Mouse (Mus musculus) embryo, embryonic 10 days (tissue): ENCODE results near the gene Gm28042.

ENCODE experiments used
- DNase-seq: peaks from one replicate; pipeline ENCODE4 v3.0.0-alpha.2; 2015; ENCODE audit warnings: low spot score

Gene Gm28042

GRCm38 (mm10) chr2:120026984-120027949 is at the start of gene Gm28042, which contains the start of gene Jmjd7:
TSS of gene Gm28042 (plus strand) at chr2:120027493.
TSS of gene Jmjd7 (plus strand) at chr2:120027483.
- peak; percentile 91 for DNase-seq

- DNase-seq = no peak
Observed at GRCm38 (mm10) chr2:119980343-119980986, 46.8 kb upstream of the Gm28042 start.

GRCm38 (mm10) chr2:119981631-119982030 is 45.7 kb upstream of the Gm28042 start:
- no peak for DNase-seq

DNA sequence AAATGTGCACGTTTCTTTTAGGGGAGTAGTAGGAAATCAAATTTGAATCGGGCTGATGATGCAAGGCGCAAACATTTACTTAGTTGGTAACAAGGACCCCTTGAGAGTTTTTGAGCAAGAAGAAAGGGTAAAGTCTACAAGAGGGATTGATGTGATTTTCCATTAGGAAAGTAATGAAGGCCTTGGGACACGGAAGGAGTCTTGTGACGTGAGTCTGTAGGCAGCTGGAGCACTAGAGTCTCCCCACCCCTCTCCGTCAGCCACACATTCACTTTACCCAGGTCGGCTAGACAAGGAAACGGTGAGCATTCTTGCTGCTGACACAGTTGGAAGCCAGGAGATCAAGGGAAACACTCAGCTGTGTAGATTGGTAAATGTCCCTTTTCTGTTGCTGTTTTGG is 41.4 kb upstream of the Gm28042 start:
- no peak for DNase-seq

- DNase-seq = no peak
Observed at GRCm38 (mm10) chr2:119986369-119986768, 40.9 kb upstream of the Gm28042 start.

GRCm38 (mm10) chr2:119987441-119987840 is 39.9 kb upstream of the Gm28042 start:
- DNase-seq = no peak

DNA sequence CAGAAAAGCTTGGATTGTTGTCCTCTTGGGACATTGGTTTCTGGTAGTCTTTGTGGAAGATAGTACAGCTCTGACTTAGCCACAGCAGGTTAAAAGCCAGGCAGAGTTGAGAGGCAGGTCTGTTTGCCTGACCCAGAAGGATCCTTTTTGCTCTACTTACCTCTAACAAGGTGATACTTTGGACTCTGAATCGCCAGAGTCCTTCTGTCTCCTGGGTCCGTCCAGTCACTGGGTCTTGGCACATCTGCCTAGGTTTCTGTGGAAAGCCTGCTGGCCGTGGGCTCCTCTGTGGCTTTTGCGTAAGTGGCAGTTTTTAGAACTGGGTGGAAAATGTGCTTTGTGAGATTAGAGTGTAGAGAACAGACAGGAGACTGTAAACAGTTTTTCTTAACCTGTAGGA is 38.3 kb upstream of the Gm28042 start:
- DNase-seq = no peak

GRCm38 (mm10) chr2:119990881-119991280 is 36.4 kb upstream of the Gm28042 start:
- DNase-seq = no peak

DNA sequence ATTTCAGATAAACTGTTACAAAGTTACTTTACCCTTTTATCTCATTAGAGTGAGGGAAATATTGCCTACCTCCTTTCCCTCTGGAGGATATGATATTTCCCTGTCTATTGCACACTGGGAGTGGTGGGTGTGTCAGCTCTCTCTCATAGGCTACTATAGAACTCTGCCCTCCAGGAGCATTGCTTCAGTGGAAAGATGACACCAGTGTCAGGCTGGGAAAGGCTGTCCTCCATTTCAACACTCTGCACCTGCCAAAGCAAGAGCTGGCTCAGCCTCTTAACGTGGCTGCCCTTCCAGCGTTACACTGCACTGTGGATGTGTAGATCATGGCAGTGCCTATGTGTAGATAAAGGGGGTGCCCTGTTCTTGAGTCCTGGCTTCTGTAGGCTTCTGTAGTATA is 34.9 kb upstream of the Gm28042 start:
- no peak for DNase-seq

GRCm38 (mm10) chr2:119993515-119993914 is 33.8 kb upstream of the Gm28042 start:
- no peak for DNase-seq

GRCm38 (mm10) chr2:119994839-119995238 is 32.5 kb upstream of the Gm28042 start:
- DNase-seq = no peak

DNA sequence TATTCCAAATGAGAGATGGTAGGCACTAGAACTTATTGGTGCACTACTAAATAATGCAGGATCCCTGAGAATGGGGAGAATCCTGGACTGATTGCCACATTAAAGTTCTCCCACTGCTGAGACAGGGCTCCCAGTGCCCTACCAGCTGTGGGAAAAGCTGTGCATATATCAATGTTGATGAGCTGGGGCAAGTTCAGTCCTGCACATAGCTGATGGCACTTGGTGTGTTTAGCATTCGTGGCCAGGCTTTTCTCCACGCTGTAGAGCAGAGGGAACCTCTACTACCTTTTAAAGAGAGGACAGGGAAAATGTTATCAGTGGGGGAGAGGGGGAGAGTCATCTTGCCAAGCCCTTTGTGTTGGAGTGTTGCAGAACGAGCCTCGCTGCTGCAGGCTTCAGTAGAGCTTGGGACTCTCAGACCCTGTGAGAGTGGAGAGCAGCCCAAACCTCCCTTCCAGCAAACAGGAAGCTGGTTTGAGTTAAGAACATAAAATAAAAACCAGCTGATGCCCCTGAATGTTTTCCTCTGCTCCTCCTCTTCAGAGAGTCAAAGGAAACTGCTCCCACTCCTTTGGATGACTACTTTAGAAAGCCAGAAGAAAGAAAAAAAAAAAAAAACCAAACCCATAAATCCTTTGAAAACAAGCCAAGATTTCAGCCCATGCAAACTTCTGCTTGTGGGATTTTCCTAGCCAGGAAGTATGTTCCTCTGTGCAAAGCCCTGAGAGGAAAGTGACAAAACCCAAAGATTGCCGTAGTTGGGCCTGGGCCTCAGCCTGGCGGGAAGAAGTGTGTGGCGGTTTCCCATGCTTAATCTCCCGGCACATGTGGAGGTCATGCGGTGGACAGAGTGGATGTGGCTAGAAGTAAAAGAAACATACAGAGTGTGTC is 31.7 kb upstream of the Gm28042 start:
- DNase-seq = no peak

- DNase-seq = no peak
Observed at GRCm38 (mm10) chr2:119997354-119997753, 29.9 kb upstream of the Gm28042 start.

DNA sequence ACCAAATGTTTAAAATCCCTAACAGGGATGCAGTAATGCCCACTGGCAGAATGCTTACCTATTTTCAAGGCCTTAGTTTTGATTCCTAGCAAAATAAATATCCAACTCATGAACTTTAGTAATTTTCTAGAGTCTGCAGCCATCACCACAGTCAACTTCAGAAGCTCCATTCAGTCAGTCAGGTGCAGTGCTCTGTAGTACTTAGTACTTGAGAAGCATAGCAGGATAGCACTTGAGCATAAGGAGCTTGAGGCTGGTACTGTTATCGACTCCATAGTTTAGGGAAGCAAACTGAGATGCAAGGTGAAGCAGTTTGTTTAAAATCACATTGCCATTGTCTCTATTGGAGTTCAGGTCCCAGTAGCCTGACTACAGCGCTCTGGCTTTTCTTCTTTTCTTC is 27.6 kb upstream of the Gm28042 start:
- DNase-seq = no peak

- no peak for DNase-seq
Observed at GRCm38 (mm10) chr2:120000882-120001584, 26.3 kb upstream of the Gm28042 start.

DNA sequence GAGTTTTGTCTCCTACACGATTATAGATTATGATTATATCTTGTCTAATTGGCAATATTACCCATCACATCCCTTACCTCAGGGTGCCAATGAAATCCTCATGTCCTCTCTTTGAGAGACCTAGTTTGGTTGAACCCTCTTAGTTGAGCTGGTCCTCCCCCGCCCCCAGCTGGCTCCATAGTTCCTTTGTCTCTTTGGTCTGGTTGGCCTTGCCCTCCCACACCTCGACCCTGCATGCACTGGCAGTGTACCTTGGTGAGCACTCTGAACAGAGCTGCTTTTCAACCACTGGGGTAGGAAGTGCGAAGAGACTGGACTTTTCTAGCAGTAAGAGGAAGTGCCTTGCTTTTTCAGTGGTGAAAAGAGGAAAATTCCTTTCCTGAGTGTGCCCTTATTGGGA is 25.3 kb upstream of the Gm28042 start:
- DNase-seq = no peak

DNA sequence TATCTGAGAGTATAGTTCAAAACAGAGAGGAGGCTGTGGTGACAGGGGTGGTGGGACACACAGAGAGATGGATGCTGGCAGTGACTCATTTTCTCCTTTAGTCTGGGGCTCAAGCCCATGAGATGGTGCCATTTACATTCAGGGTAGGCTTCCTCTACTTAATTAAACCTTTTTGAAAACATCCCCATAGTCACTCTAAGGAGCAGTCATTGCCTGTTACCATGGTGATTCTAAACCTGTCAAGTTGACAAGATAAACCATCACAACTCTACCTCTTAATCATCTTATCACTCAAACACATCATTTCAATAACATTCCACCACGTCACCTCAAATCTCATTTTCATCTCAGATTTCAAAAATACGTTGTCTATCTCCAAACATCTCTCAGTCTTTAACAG is 23.3 kb upstream of the Gm28042 start:
- no peak for DNase-seq

- no peak for DNase-seq
Observed at GRCm38 (mm10) chr2:120006696-120007095, 20.6 kb upstream of the Gm28042 start.

DNA sequence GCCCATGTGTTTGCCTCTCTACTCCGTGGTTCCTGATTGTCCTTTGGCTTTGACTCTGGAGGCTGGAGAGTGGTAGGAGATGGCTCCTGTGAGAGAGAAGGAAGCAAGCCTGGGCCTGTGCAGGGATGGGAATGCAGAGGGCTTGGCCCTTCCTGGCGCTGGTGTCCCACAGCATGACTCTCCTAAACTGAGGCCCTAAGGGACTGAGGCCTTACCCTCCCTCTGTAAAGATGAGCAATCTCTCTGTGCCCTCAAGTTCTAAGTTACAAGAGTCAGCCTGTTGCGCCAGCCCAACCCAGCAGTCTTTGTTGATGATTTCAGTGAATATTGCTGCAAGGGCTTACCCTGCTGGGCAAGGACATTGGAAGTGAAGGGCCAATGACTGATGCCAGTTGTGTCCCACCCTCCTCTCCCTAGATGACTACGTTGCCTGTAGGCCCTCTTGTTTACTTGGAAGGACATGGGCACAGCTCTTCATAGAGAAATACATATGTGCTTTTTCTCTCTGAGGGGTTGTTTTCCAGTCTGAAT is 19.5 kb upstream of the Gm28042 start:
- DNase-seq = no peak

DNA sequence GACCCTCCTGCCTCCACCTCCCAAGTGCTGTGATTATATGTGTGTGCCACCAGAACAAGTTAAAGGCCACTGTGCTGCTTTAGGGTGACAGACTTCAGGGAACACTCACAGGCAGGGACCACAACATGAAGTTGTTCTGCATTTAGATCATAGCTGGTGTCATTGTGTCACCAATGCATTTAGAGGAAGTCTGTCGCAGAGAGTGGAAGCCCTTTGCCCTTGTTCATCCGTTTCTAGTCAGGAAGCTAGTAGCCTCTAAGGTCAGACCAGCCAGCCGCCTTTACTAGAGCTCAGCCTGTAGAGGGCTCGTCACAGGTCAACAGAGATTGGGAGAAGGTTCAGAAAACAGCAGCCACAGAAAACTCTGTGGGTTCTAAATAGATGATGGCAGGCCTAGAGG is 18.6 kb upstream of the Gm28042 start:
- peak; percentile 32 for DNase-seq

DNA sequence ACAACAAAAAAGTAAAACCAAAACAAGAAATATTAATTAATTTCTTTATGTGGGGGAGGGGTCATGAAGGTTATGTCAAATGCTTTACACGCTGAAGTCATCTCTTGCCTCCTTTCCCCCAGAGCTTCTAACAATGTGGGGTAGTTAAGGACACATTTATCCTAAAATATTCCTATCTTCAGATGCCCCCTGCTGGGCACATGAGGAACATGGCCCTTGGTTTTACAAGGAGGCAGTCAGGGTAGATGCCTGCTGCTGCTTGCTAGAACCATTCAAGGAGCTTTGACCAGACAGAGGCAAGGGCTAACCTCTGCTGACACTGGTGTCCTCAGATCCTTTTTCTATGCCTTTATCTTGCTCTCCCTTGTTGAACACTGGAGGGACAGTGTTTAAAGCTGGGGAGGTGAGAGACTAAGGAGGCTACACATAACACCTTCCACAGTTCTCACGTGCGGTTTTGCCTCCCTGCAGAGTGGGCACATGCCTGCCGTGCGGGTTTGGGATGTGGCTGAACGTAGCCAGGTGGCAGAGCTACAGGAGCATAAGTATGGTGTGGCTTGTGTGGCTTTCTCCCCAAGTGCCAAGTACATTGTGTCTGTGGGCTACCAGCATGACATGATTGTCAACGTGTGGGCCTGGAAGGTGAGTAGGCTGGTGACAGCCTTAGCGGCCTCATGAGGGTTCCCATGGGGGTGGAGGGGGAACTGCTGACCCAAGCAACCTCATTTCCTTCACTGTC is 15.7 kb upstream of the Gm28042 start:
- DNase-seq = peak; percentile 67
